Mouse (Mus musculus) c-Kit-positive CD71-positive TER-119-positive erythroid progenitor cells, embryonic 14.5 days (primary cell): ENCODE results near the gene Sde2.
A peak's percentile ranks its signal among the peaks of the same experiment; 100 is the strongest.
"Not testable (repeated sequence)": the region's sequence is repeated elsewhere in the genome, so short reads cannot be mapped to it uniquely, and the experiment has no call there.

Experiments
- DNase-seq: peaks from one replicate; pipeline ENCODE4 v3.0.0-alpha.2; 2013; ENCODE audit warnings: low spot score

Sde2 gene

DNA sequence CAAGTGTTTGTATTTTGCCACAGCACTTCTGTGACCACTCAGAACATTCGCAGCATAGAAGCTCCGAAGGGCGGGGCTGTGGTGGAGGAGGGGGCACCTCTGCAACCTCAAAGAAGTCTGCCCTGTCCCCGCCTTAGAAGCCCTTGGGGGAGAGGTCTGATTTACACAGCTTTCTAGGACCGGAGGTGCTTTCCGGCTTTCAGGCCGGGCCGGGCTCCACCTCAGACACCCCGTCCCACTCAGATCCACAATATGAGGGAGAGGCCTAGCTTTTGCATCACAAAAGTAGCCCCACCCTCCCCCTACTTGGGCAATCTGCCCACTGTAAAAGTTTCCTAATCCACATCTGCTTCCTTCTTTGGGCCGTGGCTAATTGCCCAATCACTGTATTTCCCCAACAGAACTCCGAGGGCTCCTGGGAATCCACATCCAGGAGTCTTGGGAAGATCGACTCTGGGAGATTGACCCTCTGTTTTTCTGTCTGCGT, 37.7 kb downstream of the Sde2 start:
- no peak for DNase-seq

DNA sequence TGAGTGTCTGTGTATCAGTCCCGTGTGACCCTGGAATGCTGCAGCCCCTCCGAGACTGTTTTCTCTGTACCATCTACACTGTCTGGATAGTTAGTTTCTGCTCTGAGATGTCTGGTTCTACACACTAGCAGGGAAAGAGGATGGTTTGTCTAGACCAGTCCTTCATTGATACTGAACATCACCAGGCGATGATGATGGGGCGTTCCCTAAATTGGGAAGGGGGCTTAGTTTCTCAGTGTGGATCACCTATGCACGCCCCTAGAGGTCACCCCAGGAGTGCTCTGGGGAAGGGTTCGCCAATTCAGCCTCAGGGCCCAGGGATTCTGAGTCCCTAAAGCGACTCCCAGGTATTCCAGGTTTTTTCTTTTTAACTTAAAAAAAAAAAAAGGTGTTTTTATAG, 38.2 kb downstream of the Sde2 start:
- no peak for DNase-seq

DNA sequence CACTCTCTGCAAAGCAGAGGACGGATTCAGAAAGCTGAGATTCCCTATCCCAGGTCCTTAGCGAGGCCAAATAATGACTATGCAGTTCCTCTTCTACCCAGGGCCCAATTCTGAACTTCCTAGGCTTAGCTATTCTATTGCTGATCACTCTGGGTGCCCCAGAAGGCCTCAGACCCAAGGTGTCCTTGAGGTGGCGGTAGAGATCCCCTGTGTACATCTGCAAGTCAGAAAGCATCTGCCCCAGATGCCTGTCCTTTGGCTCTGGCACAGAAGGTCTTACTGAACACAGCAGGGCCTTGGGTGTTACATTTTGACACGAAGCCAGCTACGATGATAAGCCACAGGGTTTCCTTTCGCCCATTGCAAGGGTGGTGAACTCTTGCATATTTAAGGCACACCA, 38.9 kb downstream of the Sde2 start:
- DNase-seq = no peak

DNA sequence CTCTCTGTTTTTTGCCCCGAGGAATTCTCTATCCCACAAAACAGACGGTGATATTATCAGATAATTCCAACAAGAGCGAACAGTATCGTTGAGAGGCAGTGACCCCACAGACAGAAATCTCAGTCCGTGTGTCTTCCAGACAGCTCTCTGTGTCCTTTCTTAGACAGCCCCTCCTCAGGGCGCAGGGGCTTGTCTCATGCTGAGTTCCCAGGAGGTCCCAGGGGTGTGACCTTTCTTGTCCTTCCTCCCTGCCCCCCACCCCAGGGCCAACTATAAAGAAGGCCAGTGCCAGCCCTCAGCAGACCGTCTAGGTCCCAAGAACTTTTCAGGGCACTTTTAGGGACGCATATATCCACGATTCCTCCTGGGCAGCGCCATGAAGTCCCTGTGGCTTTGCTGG, 41.9 kb downstream of the Sde2 start, which contains the start of gene Lefty2:
Lefty2 (plus strand) TSS at position 301 of the 400 bp plus-strand sequence.
- no peak for DNase-seq

DNA sequence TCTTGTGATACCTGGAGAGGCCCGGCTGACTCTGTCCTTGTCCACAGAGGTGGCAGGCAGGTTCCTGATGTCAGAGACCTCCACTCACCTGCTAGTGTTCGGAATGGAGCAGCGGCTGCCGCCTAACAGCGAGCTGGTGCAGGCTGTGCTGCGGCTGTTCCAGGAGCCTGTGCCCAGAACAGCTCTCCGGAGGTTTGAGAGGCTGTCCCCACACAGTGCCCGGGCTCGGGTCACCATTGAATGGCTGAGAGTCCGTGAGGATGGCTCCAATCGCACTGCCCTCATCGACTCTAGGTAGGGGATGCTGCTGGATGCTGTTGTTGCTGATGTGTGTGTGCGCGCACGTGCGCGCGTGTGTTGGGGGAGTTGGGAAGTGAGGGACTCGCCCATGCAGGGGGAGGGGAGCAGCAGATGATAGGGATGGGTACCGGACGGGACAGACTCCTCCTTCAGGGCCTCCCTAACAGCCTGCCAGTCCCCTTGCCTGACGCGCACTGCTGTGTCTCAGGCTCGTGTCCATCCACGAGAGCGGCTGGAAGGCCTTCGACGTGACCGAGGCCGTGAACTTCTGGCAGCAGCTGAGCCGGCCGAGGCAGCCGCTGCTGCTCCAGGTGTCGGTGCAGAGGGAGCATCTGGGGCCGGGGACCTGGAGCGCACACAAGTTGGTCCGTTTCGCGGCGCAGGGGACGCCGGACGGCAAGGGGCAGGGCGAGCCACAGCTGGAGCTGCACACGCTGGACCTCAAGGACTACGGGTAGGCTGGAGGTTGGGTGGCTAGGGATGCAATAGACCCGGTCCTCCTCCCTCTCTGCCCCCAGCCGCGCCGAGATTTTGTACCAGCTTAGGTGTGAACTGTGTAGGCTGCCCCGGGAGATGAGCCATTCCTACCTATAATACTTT, 43.4 kb downstream of the Sde2 start:
- not testable (repeated sequence) for DNase-seq

DNA sequence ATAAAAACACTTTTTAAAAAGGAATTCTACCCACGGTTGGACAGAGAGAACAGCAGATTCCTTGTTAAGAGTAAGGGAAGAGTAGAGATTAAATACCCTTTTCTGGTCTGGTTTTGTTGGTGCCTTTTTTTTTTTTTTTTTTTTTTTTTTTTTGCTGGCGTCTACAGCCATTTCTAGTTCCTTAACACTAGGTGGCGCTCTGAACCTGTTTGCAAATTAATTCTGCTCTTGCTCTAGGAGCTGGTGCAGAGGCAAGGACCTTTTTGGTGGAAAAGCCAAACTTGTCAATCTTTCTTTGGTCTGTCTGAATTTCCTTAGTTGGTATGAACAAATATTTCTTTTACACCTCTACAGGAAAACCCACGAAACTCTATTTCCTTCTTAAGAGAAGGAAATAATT, 50.2 kb downstream of the Sde2 start:
- peak; percentile 73 for DNase-seq

DNA sequence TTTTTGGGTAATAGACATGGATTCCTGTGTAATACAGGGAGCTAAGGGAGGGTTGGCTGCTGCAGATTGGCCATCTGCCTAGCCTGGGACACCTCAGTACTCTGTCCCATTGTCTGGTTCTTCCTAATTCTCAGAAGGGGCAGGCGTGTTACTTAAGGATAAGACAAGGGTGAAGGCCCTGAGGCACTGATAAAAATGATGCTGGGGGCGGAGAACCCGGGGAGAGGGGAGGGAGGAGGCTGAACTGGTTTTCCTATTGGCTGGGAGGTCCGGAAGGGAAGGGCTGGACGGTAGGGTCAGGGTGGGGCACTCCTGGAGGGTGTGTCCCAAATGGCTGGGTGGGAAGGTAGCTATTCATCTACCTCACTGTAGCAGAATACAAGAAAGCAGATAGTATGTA, 52.0 kb downstream of the Sde2 start:
- DNase-seq = peak; percentile 98

DNA sequence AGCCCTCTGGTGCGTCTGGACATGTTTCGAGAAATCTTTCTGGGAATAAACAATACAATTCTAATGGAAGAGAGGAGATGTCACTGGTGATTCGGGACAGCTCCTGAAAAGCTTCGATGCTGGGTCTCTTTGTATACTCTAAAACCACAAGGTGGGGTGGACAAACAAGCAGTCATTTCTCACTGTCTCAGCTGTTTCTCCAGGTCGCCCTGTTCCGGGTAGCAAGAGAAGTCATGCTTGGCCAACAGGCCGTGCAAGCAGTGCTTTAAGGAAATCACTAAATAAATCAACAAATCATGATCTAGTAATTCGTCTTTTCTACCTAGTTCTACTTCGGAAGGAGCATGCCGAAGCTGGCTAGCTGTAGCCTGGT, 52.7 kb downstream of the Sde2 start:
- no peak for DNase-seq

DNA sequence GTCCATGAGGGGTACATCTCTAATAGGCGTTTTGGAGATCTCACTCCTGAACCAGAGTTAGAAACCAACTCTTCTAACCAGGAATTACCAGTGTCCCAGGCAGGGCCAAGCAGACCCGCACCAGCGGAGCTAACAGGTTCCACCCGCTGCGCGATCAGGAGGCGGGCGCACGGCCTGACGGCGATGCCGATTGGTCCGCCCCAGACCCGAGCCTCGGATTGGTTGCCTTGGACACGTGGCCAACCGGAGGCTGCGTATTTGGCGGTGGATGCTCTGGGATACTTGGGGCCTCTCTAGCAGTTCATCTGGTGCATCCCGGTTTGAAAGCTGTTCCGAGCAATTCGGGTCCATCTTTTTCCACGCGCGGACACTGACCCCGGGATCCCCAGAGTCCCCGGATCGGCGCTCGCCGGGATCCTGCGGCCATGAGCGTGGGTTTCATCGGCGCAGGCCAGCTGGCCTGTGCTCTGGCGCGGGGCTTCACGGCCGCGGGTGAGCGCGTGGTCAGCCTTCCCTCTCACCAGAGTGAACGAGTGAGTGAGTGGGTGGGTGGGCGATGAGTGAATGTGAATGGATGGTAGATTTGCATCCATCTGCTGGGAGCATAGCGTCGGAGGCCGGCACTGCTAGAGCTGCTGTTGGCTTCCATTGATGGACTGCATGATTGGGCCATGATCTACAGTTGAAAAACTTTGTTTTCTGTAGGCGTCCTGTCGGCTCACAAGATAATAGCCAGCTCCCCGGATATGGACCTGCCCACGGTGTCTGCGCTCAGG, 53.3 kb downstream of the Sde2 start, which contains the start of gene Pycr2:
Pycr2 (plus strand) TSS at position 255 of the 776 bp plus-strand sequence.
- DNase-seq = peak; percentile 93

DNA sequence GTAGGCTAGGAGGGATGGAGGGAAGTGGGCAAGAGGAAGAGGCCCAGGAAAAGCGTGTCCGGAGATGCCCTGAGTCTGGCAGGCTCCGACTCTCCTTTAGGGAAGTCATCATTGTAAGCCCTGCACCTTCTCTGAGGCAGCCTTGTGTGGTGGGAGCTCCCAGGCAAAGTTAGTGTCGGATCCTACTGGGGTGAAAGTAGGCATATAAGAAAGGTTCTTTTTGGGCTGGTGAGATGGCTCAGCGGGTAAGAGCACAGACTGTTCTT, 53.8 kb downstream of the Sde2 start:
- DNase-seq = no peak

DNA sequence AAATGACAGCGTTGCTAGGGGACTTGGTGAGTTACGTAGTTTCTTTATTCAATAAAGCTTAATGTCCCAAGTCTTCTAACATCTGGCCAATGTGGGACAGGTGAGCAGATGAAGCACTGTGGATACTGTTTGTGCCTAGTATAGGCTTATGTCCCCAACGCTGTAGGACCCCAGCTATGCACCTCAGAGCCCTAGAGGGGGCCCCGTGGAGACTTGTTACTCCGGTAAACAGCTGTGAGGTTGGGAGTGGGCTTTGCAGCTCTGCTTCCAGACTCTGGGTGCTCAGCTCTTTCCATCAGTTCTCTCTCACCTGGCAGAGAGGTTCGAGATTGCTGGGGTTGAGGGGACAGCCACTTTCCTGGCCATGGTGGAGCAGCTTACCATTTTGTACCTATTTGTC, 54.4 kb downstream of the Sde2 start:
- no peak for DNase-seq

DNA sequence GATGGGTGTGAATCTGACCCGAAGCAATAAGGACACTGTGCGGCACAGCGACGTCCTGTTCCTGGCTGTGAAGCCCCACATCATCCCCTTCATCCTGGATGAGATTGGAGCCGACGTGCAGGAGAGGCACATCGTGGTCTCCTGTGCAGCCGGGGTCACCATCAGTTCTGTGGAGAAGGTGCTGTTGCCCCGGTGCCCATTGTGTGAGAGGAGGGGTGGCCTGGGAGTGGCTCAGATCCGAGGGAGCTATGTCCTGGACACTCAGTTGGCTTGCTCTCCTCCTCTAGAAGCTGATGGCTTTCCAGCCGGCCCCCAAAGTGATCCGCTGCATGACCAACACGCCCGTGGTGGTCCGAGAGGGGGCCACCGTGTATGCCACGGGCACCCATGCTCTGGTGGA, 54.9 kb downstream of the Sde2 start:
- no peak for DNase-seq

DNA sequence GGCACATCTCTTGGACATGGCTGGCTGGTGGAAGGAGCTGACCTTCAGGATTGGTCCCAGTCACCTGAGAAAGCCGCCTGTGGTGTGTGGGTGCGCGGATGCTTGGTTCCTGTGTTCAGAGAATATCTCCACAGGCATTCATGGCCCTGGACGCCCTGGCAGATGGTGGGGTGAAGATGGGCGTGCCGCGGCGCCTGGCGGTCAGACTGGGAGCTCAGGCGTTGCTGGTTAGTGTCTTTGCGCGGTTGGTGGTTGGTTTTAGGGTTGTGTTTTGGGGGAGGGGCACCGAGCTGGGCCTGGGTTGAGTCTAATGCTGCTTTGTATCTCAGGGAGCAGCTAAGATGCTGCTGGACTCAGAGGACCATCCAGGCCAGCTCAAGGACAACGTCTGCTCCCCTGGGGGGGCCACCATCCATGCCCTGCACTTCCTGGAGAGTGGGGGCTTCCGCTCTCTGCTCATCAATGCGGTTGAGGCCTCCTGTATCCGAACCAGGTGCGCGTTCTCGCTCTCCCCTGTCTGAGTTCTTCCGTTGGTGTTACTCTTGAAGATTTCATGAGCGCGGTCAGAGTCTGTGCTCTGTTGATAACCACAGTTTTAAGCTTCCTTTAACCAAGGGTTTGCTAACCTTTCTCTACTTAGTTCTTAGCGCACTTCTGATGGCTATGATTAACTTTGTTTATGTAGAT, 55.7 kb downstream of the Sde2 start:
- DNase-seq = no peak

DNA sequence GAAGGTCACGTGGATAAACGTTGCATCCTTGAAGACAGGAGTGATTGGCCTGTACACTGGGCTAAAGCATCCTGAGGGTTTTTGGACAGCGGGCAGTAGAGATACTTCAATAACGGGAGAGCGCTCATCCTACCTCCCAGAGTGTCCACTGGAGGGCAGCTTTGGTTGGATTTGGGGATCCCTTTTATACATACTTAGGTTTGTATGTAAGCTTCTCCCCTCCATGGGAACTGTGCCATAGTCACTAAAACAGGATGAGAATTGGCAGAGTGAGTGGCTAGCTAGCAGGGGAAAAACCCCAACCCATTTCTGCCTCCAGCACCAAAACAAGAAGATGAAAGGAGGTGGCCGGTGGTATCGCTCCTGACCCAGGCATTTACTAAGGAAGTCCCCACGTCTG, 60.2 kb downstream of the Sde2 start:
- no peak for DNase-seq

DNA sequence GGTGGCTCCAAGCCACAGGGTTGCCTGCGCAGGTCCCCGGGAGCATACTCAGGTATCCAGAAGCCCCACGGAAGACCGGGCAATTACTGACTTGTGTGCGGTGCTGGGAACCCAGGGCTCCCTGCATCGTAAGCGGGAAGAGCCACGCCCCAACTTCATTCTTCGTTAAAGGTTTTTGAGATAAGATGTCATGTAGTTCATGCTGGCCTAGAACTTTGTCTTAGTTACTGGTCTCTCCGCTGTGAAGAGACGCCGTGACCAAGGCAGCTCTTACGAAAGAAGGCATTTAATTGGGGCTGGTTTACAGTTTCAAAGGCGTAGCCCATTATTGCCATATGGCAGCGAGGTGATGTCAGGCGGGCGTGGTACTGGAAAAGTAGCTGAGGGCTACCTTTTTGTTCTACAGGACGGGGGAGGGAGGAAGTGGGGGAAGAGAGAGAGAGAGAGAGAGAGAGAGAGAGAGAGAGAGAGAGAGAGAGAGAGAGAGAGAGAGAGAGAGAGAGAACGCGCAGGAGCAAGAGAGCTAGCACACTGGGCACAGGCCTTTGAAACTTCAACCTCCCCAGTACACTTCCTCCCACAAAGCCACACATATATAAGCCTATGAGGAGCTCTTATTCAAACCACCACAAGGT, 60.8 kb downstream of the Sde2 start:
- no peak for DNase-seq

DNA sequence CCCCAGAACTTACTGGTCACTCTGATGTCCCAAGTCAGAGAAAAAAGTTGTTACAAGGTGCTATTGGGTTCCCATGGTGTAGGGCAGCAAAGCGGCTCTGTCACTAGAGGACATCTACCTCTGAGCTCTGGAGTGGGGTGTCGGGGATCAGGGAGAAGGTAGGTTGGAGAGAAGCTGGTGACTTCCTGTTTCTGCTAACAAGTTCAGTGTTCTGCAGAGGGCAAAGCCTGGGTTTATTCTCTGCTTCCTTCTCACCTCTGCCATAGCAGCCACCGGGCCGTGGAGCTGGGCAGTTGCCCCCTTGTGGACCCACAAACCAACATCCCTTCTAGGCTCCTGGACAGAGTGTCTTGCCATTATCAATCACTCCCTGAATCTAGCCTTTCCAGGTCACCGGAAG, 61.9 kb downstream of the Sde2 start:
- no peak for DNase-seq

DNA sequence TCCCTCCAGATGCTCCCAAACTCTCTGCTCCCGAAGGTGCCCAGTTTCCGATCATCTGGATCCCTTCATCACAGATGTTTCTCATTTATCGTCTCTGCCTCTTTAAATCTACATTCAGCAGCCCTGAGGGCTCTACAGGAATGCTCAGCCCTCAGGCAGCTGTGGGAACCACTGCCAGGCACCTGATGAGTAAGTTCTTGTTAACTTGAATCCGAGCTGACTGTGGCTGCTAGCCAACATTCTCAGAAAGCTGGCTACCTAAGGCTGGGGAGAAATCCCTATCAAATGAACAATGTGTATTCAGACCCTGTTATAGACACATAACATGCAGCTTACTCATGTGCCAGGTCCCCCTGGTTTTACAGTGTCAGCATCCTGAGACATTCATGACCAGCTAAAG, 62.9 kb downstream of the Sde2 start:
- no peak for DNase-seq

DNA sequence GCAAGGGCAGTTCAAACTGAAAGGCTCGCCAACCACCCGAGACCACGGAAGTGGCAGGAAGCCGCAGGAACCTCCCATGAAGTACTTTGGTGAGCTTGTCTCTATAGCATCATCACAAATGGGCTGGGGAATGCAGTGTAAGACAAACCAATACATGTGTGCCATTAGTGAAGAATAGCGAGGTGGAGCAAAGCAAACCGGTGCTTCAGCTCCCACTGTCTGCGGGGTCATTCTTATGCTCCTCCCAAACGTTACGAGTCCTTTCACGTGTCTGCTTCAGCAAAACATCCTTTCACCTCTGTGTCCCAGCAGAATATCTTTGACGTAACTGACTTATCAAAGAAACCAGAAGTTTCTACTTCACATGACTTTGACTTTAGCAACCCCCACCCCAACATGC, 65.5 kb downstream of the Sde2 start:
- no peak for DNase-seq

DNA sequence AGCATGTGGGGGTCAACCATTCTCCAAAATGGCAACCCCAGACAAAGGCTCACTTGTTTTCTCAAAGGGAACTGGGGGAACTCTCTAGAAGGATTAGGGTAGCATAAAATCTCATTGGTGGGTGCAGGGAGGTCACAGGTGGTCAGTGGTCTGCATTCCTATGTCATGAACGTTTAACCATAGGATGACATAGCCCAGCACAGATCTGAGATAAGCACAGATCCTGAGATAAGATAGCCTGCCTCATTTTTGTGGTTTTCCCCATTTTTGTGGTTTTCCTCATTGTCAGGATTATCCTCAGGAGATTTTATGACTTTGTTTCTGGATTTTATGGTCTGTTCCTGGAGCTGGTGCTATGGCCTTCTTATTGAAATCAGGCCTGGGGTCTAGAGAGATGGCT, 66.1 kb downstream of the Sde2 start:
- DNase-seq = no peak
